Mouse (Mus musculus): ENCODE results near the gene Gpc6. TPM values are rescaled to one million over a fixed set of nuclear protein-coding genes. Genes with fewer than 3 reads are reported as not detected.

The Gpc6 gene
- polyA plus RNA-seq, 1 experiment from 2014 or later, result 31.8 TPM

DNA sequence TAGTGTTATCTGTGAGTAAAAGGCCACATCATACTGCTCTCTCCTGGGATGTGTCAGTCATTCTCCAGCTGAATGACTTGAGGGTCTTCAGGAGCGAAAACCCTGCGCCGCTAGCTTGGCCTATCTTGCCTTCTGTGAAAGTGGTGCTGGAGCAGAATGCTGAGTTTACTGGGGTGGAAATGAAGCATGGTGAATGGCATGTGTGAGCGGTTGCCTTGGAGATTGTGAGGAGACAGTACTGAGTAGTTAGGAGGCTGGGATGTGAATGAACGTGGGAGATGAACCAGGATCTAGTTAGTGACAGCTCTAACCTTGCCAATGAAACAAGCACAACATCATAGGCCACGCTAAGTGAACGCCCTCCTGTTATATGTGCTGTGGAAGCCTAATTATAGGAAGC, 458.1 kb downstream of the Gpc6 start:
- no peak overlapping the region for H3K27ac ChIP-seq

DNA sequence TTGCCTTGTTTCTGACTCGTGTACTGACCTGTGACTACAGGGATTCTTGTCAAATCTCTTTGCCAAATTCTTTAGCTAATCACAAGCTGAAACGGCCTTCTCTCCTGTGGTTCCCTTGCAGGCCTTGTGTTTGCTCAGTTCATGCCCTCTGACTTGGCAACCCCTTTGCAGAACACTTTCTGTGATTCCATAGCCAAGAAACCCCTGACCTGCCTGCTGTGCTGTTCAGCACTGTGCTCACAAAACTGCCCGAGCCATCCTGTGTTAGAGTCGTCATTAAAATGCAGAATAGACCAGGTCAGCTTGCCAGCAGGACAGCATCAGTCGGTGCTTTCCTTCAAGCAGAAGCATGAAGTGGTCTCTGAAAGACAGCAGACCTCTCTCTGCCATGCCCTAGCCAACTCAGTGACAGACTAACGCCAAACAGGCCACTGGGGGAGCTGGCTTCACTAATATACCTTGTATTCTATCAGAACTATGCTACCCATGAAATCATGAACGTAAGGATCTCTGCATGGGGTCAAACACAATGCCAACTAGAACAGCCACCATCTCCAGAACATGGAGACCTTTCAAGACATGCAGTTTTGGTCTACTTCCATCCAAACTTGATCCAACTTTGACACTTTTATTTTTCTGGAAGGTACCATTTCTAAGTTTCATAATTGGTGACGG, 459.1 kb downstream of the Gpc6 start:
- Histone ChIP-seq H3K4me3 (no peak overlapping the region), H3K9me3 (no peaks in the 10 kb centered on the region), H3K27ac (no peak overlapping the region), H3K4me1 (0 out of 2 replicates have a peak, but pooled peaks cover 6% of the 10 kb centered on the region), H3K36me3 (no peaks in the 10 kb centered on the region), H3K27me3 (ENCODE audit: insufficient read depth, poor library complexity, severe bottlenecking) (no peaks in the 10 kb centered on the region)
- DNase-seq (ENCODE audit: low spot score), result no peak
- WGBS, result 61% methylated on average over 8 of the region's 8 CpGs

More for the DNA sequence above, 458.1 kb downstream of the Gpc6 start:
- WGBS, result 87% methylated on average over 7 of the region's 7 CpGs
- Histone ChIP-seq H3K36me3 (no peaks in the 10 kb centered on the region), H3K9me3 (no peaks in the 10 kb centered on the region), H3K4me1 (0 out of 2 replicates have a peak, but pooled peaks cover 6% of the 10 kb centered on the region), H3K4me3 (no peak overlapping the region), H3K27me3 (ENCODE audit: insufficient read depth, poor library complexity, severe bottlenecking) (no peaks in the 10 kb centered on the region)
- DNase-seq (ENCODE audit: low spot score), result no peak

DNA sequence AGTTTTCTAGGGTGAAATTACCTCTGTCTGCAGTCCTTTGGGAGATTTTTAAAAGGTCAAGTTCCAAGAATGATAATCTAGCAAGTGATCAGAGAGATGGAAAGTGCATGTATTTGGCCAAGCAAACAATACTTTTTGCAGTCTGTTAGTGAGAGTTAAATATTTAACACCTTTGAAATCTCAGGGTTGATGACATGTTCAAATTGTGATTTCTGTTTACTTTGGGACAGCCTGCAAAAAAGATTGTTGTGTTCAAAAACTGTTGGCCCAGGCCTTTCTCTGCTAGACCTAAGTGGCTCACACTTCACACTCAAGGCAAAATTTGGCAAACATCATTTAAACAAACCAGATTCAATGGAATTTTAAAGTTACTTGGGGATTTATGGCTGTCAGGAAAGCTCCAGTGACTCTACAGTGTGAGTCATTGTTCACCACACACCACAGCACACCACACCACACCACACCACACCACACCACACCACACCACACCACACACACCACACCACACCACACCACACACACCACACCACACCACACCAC, 460.7 kb downstream of the Gpc6 start:
- Histone ChIP-seq H3K4me1 (0 out of 2 replicates have a peak, but pooled peaks cover 6% of the 10 kb centered on the region), H3K4me3 (no peak overlapping the region), H3K27ac (no peak overlapping the region), H3K27me3 (ENCODE audit: insufficient read depth, poor library complexity, severe bottlenecking) (no peaks in the 10 kb centered on the region), H3K36me3 (no peaks in the 10 kb centered on the region), H3K9me3 (no peaks in the 10 kb centered on the region)
- DNase-seq (ENCODE audit: low spot score), result no peak

GRCm38 (mm10) chr14:117390794-117391320, 465.7 kb downstream of the Gpc6 start:
- no peak for DNase-seq (ENCODE audit: low spot score)
- H3K27ac ChIP-seq, result no peak overlapping the region
- WGBS, result 78% methylated on average over 3 of the region's 3 CpGs

GRCm38 (mm10) chr14:117391412-117391811, 466.3 kb downstream of the Gpc6 start:
- Histone ChIP-seq H3K4me3 (no peak overlapping the region), H3K27ac (no peak overlapping the region), H3K4me1 (no peaks in the 10 kb centered on the region), H3K9me3 (no peaks in the 10 kb centered on the region), H3K36me3 (no peaks in the 10 kb centered on the region), H3K27me3 (ENCODE audit: insufficient read depth, poor library complexity, severe bottlenecking) (no peaks in the 10 kb centered on the region)
- 64% methylated on average over 4 of the region's 4 CpGs for WGBS
- no peak for DNase-seq (ENCODE audit: low spot score)

More at GRCm38 (mm10) chr14:117390794-117391320, 465.7 kb downstream of the Gpc6 start:
- Histone ChIP-seq H3K4me1 (no peaks in the 10 kb centered on the region), H3K27me3 (ENCODE audit: insufficient read depth, poor library complexity, severe bottlenecking) (no peaks in the 10 kb centered on the region), H3K4me3 (no peak overlapping the region), H3K9me3 (no peaks in the 10 kb centered on the region), H3K36me3 (no peaks in the 10 kb centered on the region)

- WGBS, result 67% methylated on average over 3 of the region's 3 CpGs
- H3K9me3 ChIP-seq, result no peaks in the 10 kb centered on the region
- no peak overlapping the region for H3K4me3 ChIP-seq
- no peak overlapping the region for H3K27ac ChIP-seq
- no peaks in the 10 kb centered on the region for H3K27me3 ChIP-seq (ENCODE audit: insufficient read depth, poor library complexity, severe bottlenecking)
- no peaks in the 10 kb centered on the region for H3K4me1 ChIP-seq
- H3K36me3 ChIP-seq, result no peaks in the 10 kb centered on the region
- no peak for DNase-seq (ENCODE audit: low spot score)
These were observed 472.1 kb downstream of the Gpc6 start for GRCm38 (mm10) chr14:117397165-117397564.

DNA sequence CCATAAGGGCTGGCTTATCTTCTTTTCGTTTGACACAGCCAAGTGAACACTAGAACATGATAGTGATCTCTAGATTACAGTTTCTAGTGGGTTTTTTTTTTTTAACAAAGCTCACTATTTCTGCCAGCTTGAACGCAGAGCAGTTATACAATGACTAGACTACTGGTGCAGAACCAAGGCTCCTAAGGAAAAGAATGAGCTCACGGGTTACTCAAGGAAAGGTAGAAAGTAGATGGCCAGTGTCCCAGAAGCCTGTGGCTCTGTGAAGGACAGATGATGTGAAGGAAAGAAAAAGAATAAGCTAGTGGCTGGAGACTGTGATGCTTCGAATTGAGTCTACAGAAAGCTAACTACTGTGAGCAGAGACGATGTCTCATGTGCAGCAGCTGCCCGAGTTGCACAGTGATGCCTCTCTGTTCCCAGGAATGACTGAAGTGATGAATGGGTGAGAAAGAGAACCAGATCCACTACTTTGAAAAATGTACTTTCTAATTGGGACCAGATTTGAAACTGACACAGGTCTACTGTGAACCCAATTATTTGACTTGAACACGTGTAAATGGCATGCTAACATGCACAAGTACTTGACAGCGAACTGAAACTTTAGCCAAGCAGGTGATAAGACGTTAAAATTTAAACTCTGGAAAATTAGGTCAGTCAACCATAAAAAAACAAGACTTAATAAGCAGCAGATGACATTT, 482.9 kb downstream of the Gpc6 start:
- H3K27me3 ChIP-seq (ENCODE audit: insufficient read depth, poor library complexity, severe bottlenecking), result no peaks in the 10 kb centered on the region
- H3K27ac ChIP-seq, result no peak overlapping the region
- no peak overlapping the region for H3K4me3 ChIP-seq
- H3K4me1 ChIP-seq, result no peaks in the 10 kb centered on the region
- 73% methylated on average over 9 of the region's 9 CpGs for WGBS
- DNase-seq (ENCODE audit: low spot score), result no peak
- H3K36me3 ChIP-seq, result no peaks in the 10 kb centered on the region
- H3K9me3 ChIP-seq, result no peaks in the 10 kb centered on the region

GRCm38 (mm10) chr14:117408525-117408835, 483.4 kb downstream of the Gpc6 start:
- 84% methylated on average over 3 of the region's 3 CpGs for WGBS
- Histone ChIP-seq H3K4me3 (no peak overlapping the region), H3K36me3 (no peaks in the 10 kb centered on the region), H3K4me1 (no peaks in the 10 kb centered on the region), H3K27me3 (ENCODE audit: insufficient read depth, poor library complexity, severe bottlenecking) (no peaks in the 10 kb centered on the region), H3K27ac (no peak overlapping the region), H3K9me3 (no peaks in the 10 kb centered on the region)
- DNase-seq (ENCODE audit: low spot score), result no peak

DNA sequence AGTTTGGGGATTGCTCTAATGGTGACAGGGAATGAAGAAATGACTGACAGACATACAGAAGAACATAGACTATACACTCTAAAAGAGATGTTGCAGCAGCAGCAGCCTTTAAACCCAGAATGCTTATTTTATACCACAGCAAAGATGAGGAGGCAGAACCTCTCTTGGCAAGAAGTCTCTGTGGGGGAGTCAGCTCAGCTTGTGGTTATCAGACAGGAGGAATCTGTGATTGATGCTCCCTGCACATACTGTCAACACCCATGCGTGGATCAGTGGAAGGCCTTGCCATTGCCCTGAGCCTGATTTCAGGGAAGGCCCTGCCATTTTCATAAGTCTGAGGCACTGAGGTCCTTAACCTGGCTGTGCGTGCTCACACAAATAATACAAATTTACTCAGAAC, 484.7 kb downstream of the Gpc6 start:
- Histone ChIP-seq H3K27me3 (ENCODE audit: insufficient read depth, poor library complexity, severe bottlenecking) (no peaks in the 10 kb centered on the region), H3K4me3 (no peak overlapping the region), H3K9me3 (no peaks in the 10 kb centered on the region), H3K27ac (no peak overlapping the region), H3K36me3 (no peaks in the 10 kb centered on the region), H3K4me1 (no peaks in the 10 kb centered on the region)
- WGBS, result 62% methylated on average over 2 of the region's 2 CpGs
- DNase-seq (ENCODE audit: low spot score), result no peak

- 82% methylated on average over 2 of the region's 2 CpGs for WGBS
- H3K27me3 ChIP-seq (ENCODE audit: insufficient read depth, poor library complexity, severe bottlenecking), result no peaks in the 10 kb centered on the region
- no peaks in the 10 kb centered on the region for H3K9me3 ChIP-seq
- no peak for DNase-seq (ENCODE audit: low spot score)
- no peak overlapping the region for H3K4me3 ChIP-seq
- no peaks in the 10 kb centered on the region for H3K36me3 ChIP-seq
- no peak overlapping the region for H3K27ac ChIP-seq
- H3K4me1 ChIP-seq, result no peaks in the 10 kb centered on the region
These were observed 485.4 kb downstream of the Gpc6 start for GRCm38 (mm10) chr14:117410511-117410910.

DNA sequence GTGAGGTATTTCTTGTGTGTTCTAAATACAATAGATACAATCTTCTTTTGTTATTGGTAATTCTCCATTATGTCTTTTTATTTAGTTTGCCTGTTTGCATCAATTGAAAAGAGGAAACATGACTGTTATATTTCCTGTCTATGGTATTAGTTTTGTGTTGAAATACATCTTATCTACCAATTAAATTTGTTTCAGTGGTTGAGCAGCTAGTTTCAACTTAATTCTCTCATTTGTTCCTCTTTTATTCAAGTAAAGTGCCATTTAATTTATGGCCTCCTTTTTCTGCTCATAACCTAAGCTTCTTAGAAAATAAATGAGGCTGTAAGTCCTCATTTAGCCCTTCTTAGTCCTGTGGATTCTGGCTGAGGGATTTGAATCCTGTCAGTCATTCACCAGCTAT, 489.9 kb downstream of the Gpc6 start:
- no peaks in the 10 kb centered on the region for H3K9me3 ChIP-seq
- H3K4me1 ChIP-seq, result no peaks in the 10 kb centered on the region
- H3K27ac ChIP-seq, result no peak overlapping the region
- no peaks in the 10 kb centered on the region for H3K27me3 ChIP-seq (ENCODE audit: insufficient read depth, poor library complexity, severe bottlenecking)
- DNase-seq (ENCODE audit: low spot score), result no peak
- no peaks in the 10 kb centered on the region for H3K36me3 ChIP-seq
- H3K4me3 ChIP-seq, result no peak overlapping the region

GRCm38 (mm10) chr14:117419561-117420218, 494.6 kb downstream of the Gpc6 start:
- no peaks in the 10 kb centered on the region for H3K4me1 ChIP-seq
- H3K9me3 ChIP-seq, result no peaks in the 10 kb centered on the region
- 81% methylated on average over 6 of the region's 6 CpGs for WGBS
- no peak overlapping the region for H3K4me3 ChIP-seq
- no peak for DNase-seq (ENCODE audit: low spot score)
- no peaks in the 10 kb centered on the region for H3K36me3 ChIP-seq
- no peak overlapping the region for H3K27ac ChIP-seq
- H3K27me3 ChIP-seq (ENCODE audit: insufficient read depth, poor library complexity, severe bottlenecking), result no peaks in the 10 kb centered on the region

DNA sequence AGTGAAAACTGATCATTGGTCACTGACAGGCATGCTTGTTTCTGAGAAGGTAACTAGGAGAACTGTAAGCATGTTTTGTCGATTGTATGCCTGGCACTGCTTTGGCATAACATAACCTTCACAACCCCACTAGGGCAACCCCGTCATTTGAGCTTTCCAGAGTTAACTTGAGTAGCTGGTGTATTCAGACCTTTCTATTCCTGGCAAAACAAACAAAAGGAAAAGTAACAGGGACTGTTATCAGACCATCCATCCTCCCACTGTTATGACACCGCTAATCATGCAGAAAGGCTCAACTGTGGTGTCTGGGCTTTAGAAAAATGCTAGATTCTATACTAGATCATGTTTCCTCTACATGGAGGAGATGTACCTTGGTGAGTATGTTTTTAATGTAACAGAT, 496.1 kb downstream of the Gpc6 start:
- 54% methylated on average over 3 of the region's 3 CpGs for WGBS
- Histone ChIP-seq H3K27ac (no peak overlapping the region), H3K4me1 (no peaks in the 10 kb centered on the region), H3K36me3 (no peaks in the 10 kb centered on the region), H3K9me3 (no peaks in the 10 kb centered on the region), H3K4me3 (no peak overlapping the region), H3K27me3 (ENCODE audit: insufficient read depth, poor library complexity, severe bottlenecking) (no peaks in the 10 kb centered on the region)
- DNase-seq (ENCODE audit: low spot score), result no peak

Data from heart, embryonic 10.5 days (tissue).